Mouse (Mus musculus): ENCODE measurements at regions not wholly inside any gene's neighbourhood (a gene's known extent, or its start where the extent isn't known, plus 50 kb on each side); places are given as distances from the start of the nearest gene placed in this dataset.

- TF ChIP-seq MAZ (IDR thresholded peaks at IDR 0.05; ENCODE audit: low read depth, low read length) (no peak), E2F4 (IDR thresholded peaks at IDR 0.05; ENCODE audit: insufficient replicate concordance, low read depth, low read length) (no peak), ZNF384 (IDR thresholded peaks at IDR 0.05; ENCODE audit: low read depth, low read length) (no peak), MEF2A (IDR thresholded peaks at IDR 0.05; ENCODE audit: borderline replicate concordance, low read depth, low read length) (no peak)
Observed at GRCm38 (mm10) chr8:87064250-87064747, 179.2 kb upstream of the N4bp1 start (continued).

- Histone ChIP-seq H3K9ac (ENCODE audit: insufficient read depth, low read depth) (no peak overlapping the region), H3K4me2 (ENCODE audit: insufficient read depth, low read depth, poor library complexity, severe bottlenecking) (no peak overlapping the region), H3K36me3 (replicated peaks in 1 of 2; ENCODE audit: control insufficient read depth in 1 of 2, insufficient read depth in 1 of 2, low read length in 1 of 2) (no peaks in the 10 kb centered on the region), H3K9me3 (replicated peaks; ENCODE audit: low read length) (peaks cover 12% of the 10 kb centered on the region), H3K79me2 (replicated peaks; ENCODE audit: control insufficient read depth, extremely low read depth, insufficient read depth, poor library complexity, severe bottlenecking) (no peaks in the 10 kb centered on the region), H3K4me1 (ENCODE audit: control insufficient read depth in 1 of 2, insufficient read depth in 2 of 2) (no peaks in the 10 kb centered on the region), H3K27me3 (replicated peaks) (no peaks in the 10 kb centered on the region), H3K4me3 (replicated peaks in 1 of 3; ENCODE audit: low read depth in 2 of 3, low read length in 2 of 3, poor library complexity in 1 of 3) (no peak overlapping the region), H3K27ac (ENCODE audit: insufficient read depth, low read depth) (no peak overlapping the region)
- DNase-seq (ENCODE audit: extremely low read depth) = no peak
- in situ Hi-C loops (cut with MboI; ENCODE audit: low pct_ligation_motif_present, low pct_unique_long_range_greater_than_20kb, low sequenced_read_pairs) = no loop called here
- no peak for TF ChIP-seq MAFK (IDR thresholded peaks at IDR 0.05; ENCODE audit: insufficient replicate concordance, low read length)
- no peak for TF ChIP-seq HCFC1 (IDR thresholded peaks at IDR 0.05; ENCODE audit: low read depth, low read length)
- dilution Hi-C loops (cut with MboI; ENCODE audit: extremely low pct_ligation_motif_present, extremely low pct_unique_long_range_greater_than_20kb, low sequenced_read_pairs) = no loop called here
Observed at GRCm38 (mm10) chr8:87063588-87063987, 178.5 kb upstream of the N4bp1 start.

GRCm38 (mm10) chr8:87049746-87050145, 164.7 kb upstream of the N4bp1 start:
- Histone ChIP-seq H3K27me3 (replicated peaks) (no peaks in the 10 kb centered on the region), H3K79me2 (replicated peaks; ENCODE audit: control insufficient read depth, extremely low read depth, insufficient read depth, poor library complexity, severe bottlenecking) (no peaks in the 10 kb centered on the region), H3K4me2 (ENCODE audit: insufficient read depth, low read depth, poor library complexity, severe bottlenecking) (no peak overlapping the region), H3K36me3 (replicated peaks in 1 of 2; ENCODE audit: control insufficient read depth in 1 of 2, insufficient read depth in 1 of 2, low read length in 1 of 2) (no peaks in the 10 kb centered on the region), H3K9ac (ENCODE audit: insufficient read depth, low read depth) (no peak overlapping the region), H3K27ac (ENCODE audit: insufficient read depth, low read depth) (no peak overlapping the region), H3K9me3 (replicated peaks; ENCODE audit: low read length) (peaks cover 6% of the 10 kb centered on the region), H3K4me3 (replicated peaks in 1 of 3; ENCODE audit: low read depth in 2 of 3, low read length in 2 of 3, poor library complexity in 1 of 3) (no peak overlapping the region), H3K4me1 (ENCODE audit: control insufficient read depth in 1 of 2, insufficient read depth in 2 of 2) (no peaks in the 10 kb centered on the region)
- in situ Hi-C loops (cut with MboI; ENCODE audit: low pct_ligation_motif_present, low pct_unique_long_range_greater_than_20kb, low sequenced_read_pairs) = no loop called here
- no peak for DNase-seq (ENCODE audit: extremely low read depth)
- dilution Hi-C loops (cut with MboI; ENCODE audit: extremely low pct_ligation_motif_present, extremely low pct_unique_long_range_greater_than_20kb, low sequenced_read_pairs) = no loop called here
- TF ChIP-seq ZC3H11A (IDR thresholded peaks at IDR 0.05; ENCODE audit: low read depth, low read length) = no peak
- no peak for TF ChIP-seq HCFC1 (IDR thresholded peaks at IDR 0.05; ENCODE audit: low read depth, low read length)
- TF ChIP-seq GABPA (IDR thresholded peaks at IDR 0.05; ENCODE audit: insufficient replicate concordance, low read depth, low read length) = no peak
- no peak for TF ChIP-seq IRF4 (IDR thresholded peaks at IDR 0.05; ENCODE audit: low read depth, low read length)
- no peak for TF ChIP-seq UBTF (IDR thresholded peaks at IDR 0.05; ENCODE audit: low read depth, low read length)
- no peak for TF ChIP-seq RCOR1 (conservative IDR thresholded peaks at IDR 0.05; ENCODE audit: low read depth, low read length)
- no peak for TF ChIP-seq ZMIZ1 (IDR thresholded peaks at IDR 0.05; ENCODE audit: low read depth, low read length)
- no peak for TF ChIP-seq POLR2AphosphoS2 (IDR thresholded peaks at IDR 0.05; ENCODE audit: low read depth, low read length)
- no peak for TF ChIP-seq EP300 (IDR thresholded peaks at IDR 0.05; ENCODE audit: low read length)
- TF ChIP-seq USF2 (conservative IDR thresholded peaks at IDR 0.05; ENCODE audit: low read depth, low read length) = no peak
- no peak for TF ChIP-seq MAFK (IDR thresholded peaks at IDR 0.05; ENCODE audit: insufficient replicate concordance, low read length)
- no peak for TF ChIP-seq MAX (IDR thresholded peaks at IDR 0.05; ENCODE audit: low read length)
- TF ChIP-seq TBP (conservative IDR thresholded peaks at IDR 0.05; ENCODE audit: low read depth, low read length) = no peak
- TF ChIP-seq CHD1 (IDR thresholded peaks at IDR 0.05; ENCODE audit: low read depth, low read length) = no peak
- TF ChIP-seq PAX5 (IDR thresholded peaks at IDR 0.05; ENCODE audit: low read length) = no peak
- TF ChIP-seq E2F4 (IDR thresholded peaks at IDR 0.05; ENCODE audit: insufficient replicate concordance, low read depth, low read length) = no peak
- TF ChIP-seq MEF2A (IDR thresholded peaks at IDR 0.05; ENCODE audit: borderline replicate concordance, low read depth, low read length) = no peak
- no peak for TF ChIP-seq CHD2 (IDR thresholded peaks at IDR 0.05; ENCODE audit: low read length)
- no peak for TF ChIP-seq ZNF384 (IDR thresholded peaks at IDR 0.05; ENCODE audit: low read depth, low read length)
- TF ChIP-seq ELF1 (IDR thresholded peaks at IDR 0.05; ENCODE audit: low read depth, low read length) = no peak
